Mouse (Mus musculus): ENCODE data around the gene Plin4. TPM values are rescaled to one million over a fixed set of nuclear protein-coding genes. Genes with fewer than 3 reads are reported as not detected.

Gene Plin4
- polyA plus RNA-seq, 1 experiment = 6.2 TPM

DNA sequence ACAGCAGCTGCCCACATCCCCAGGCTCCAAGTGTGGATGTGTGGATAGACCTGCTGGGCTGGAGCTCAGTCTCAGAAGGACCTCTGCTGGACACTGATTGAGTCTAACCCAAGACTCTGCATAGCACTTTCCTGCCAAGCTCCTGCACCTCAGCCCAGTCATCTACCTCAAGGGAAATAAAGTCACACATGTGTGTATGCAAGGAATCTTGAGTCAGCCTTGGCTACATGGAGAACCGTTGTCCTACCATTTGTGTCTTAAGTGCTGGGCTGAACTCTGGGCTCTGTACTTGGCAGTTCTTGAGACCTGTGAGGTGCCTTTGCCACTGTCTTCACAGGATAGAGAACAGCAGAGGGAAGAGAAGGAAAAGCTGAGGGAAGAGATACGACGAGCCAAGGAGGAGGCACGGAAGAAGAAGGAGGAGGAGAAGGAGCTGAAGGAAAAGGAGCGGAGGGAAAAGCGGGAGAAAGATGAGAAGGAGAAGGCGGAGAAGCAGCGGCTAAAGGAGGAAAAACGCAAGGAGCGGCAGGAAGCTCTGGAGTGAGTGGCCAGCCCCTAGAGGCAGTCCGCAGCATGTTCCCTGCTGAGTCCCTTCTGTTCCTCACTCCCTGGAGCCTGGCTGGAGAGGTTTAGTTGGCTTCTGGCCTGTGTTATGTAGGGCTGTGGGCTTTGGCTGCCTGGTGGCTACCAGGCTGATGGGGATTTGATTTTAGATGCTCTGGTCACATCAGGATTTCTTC lies 52.1 kb downstream of the Plin4 start:
- peaks cover 7% of the 10 kb centered on the region for H3K36me3 ChIP-seq (ENCODE audit: control insufficient read depth, insufficient read depth, low read length)
- TF ChIP-seq CTCF (IDR thresholded peaks at IDR 0.05; ENCODE audit: extremely low read depth, insufficient read length, insufficient replicate concordance, low read depth, low read length) = no peak
- no peak for TF ChIP-seq POLR2A (IDR thresholded peaks at IDR 0.05; ENCODE audit: low read depth, low read length)
- 91% methylated on average over 11 of the region's 11 CpGs for WGBS
- no peak overlapping the region for H3K4me3 ChIP-seq (ENCODE audit: low read depth, low read length)
- H3K27me3 ChIP-seq (ENCODE audit: control insufficient read depth, insufficient read depth, low read length) = no peaks in the 10 kb centered on the region
- H3K4me1 ChIP-seq (ENCODE audit: control insufficient read depth, insufficient read depth, insufficient read length, low read length) = no peaks in the 10 kb centered on the region
- no peak overlapping the region for H3K27ac ChIP-seq (ENCODE audit: insufficient read depth, low read depth, low read length)

DNA sequence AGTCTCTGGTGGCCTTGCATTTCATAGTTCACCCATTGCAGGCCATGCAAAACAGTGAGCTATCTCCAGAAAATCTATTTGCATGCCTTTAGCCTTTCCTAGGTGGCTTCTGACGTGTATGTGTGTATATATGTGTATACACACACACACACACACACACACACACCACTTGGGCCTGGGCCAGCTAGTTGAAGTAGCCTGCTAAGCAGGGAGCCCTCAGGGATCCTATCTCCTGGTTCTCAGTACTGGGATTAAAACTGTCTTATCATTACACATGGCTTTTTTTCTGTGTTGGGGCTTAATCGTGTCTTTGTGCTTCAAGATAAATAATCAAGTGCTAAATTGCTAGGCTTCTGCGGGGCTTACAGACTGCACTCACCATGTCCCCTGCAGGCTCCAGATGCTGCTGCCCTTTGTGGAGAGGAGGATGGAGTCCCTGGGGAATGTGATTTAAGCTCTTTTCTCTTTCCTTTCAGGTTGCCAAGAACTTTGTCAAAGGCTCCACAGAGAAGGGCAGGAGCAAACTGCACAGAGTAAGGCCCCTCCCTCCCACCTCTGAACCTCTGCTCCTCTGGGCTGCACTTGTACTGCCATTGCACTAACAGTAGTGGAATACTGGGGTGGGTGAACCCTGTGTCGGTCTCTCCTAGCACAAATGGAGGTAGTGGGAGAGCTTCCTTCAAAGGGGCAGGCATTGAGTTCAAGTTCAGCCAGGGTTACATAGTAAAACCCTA lies 53.5 kb downstream of the Plin4 start:
- Histone ChIP-seq H3K27me3 (ENCODE audit: control insufficient read depth, insufficient read depth, low read length) (no peaks in the 10 kb centered on the region), H3K4me1 (ENCODE audit: control insufficient read depth, insufficient read depth, insufficient read length, low read length) (no peaks in the 10 kb centered on the region; the same call in 1 of the 2 replicates), H3K4me3 (ENCODE audit: low read depth, low read length) (no peak overlapping the region), H3K36me3 (ENCODE audit: control insufficient read depth, insufficient read depth, low read length) (peaks cover 7% of the 10 kb centered on the region), H3K27ac (ENCODE audit: insufficient read depth, low read depth, low read length) (no peak overlapping the region)
- 67% methylated on average over 4 of the region's 4 CpGs for WGBS
- TF ChIP-seq POLR2A (IDR thresholded peaks at IDR 0.05; ENCODE audit: low read depth, low read length) (no peak), CTCF (IDR thresholded peaks at IDR 0.05; ENCODE audit: extremely low read depth, insufficient read length, insufficient replicate concordance, low read depth, low read length) (no peak)

DNA sequence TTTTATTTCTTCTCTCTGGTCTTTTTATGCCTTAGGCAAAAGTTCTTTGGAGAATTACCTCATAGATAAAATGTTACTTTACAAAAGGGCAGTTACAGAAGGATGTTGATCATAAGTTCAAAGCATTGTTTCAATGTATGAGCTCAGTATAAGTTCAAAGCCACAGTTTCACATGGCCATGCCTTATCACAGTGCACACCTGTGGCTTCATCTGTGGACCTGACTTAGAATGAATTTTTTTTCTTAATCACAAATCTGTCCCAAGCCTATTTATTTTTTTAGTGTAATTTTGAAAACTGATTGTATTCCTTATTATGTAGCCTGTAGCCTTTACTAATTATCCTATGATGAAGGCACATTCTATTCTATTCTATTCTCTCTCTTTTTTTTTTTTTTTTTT lies 54.7 kb downstream of the Plin4 start:
- TF ChIP-seq POLR2A (IDR thresholded peaks at IDR 0.05; ENCODE audit: low read depth, low read length) = no peak
- TF ChIP-seq CTCF (IDR thresholded peaks at IDR 0.05; ENCODE audit: extremely low read depth, insufficient read length, insufficient replicate concordance, low read depth, low read length) = no peak
- H3K4me3 ChIP-seq (ENCODE audit: low read depth, low read length) = no peak overlapping the region
- H3K36me3 ChIP-seq (ENCODE audit: control insufficient read depth, insufficient read depth, low read length) = peaks cover 6% of the 10 kb centered on the region

DNA sequence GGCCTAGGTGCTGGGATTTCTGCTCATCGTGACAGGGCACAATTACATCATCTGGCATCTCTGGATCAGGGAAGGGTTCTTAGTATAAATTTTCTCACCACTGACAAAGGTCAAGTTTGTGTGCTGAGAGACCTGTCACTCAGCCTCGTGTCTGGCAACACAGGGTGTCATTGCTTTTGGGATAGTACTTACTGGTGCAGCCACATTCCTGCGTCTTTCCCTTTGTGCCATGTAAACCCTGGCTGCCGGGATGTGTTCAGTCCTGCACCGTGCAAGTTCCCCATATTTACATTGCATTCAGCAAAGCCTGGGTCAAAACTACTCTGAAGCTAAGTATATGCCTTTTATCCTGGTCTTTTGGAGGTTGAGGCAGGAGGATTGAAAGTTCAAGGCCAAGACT lies 58.2 kb downstream of the Plin4 start:
- H3K36me3 ChIP-seq (ENCODE audit: control insufficient read depth, insufficient read depth, low read length) = peaks cover 14% of the 10 kb centered on the region
- TF ChIP-seq CTCF (IDR thresholded peaks at IDR 0.05; ENCODE audit: extremely low read depth, insufficient read length, insufficient replicate concordance, low read depth, low read length) (no peak), POLR2A (IDR thresholded peaks at IDR 0.05; ENCODE audit: low read depth, low read length) (no peak)

More for the DNA sequence above, 54.7 kb downstream of the Plin4 start:
- Histone ChIP-seq H3K27ac (ENCODE audit: insufficient read depth, low read depth, low read length) (no peak overlapping the region), H3K4me1 (ENCODE audit: control insufficient read depth, insufficient read depth, insufficient read length, low read length) (no peaks in the 10 kb centered on the region; the same call in 1 of the 2 replicates), H3K27me3 (ENCODE audit: control insufficient read depth, insufficient read depth, low read length) (no peaks in the 10 kb centered on the region)

More for the DNA sequence above, 58.2 kb downstream of the Plin4 start:
- no peak overlapping the region for H3K4me3 ChIP-seq (ENCODE audit: low read depth, low read length)
- WGBS = 68% methylated on average over 5 of the region's 5 CpGs
- no peaks in the 10 kb centered on the region for H3K27me3 ChIP-seq (ENCODE audit: control insufficient read depth, insufficient read depth, low read length)
- no peaks in the 10 kb centered on the region; the same call in 1 of the 2 replicates for H3K4me1 ChIP-seq (ENCODE audit: control insufficient read depth, insufficient read depth, insufficient read length, low read length)
- H3K27ac ChIP-seq (ENCODE audit: insufficient read depth, low read depth, low read length) = peak overlapping the region; percentile 58

Other genes starting within 250 kb of the Plin4 start
- not detected in 2 replicates for gene Zfp119a, start 230.9 kb downstream of the Plin4 start, polyA plus RNA-seq (2012; rRNA removed)
- gene Zfp959, start 217.7 kb downstream of the Plin4 start, polyA plus RNA-seq (2012; rRNA removed) = 0.27 TPM in 1 of 2 replicates, not detected in the other
- 0.09 TPM in 1 of 2 replicates, not detected in the other for gene Zfp119b, start 160.3 kb downstream of the Plin4 start, polyA plus RNA-seq (2012; rRNA removed)
- 4.9 and 7.5 TPM in 2 replicates for gene Ebi3, start 157.2 kb downstream of the Plin4 start, polyA plus RNA-seq (2012; rRNA removed)
- gene Yju2, start 150.7 kb downstream of the Plin4 start, polyA plus RNA-seq (2012; rRNA removed) = 3.4 and 7.9 TPM in 2 replicates
- 1.1 and 3.4 TPM in 2 replicates for gene Shd, start 139.3 kb downstream of the Plin4 start, polyA plus RNA-seq (2012; rRNA removed)
- 0.83 and 3.2 TPM in 2 replicates for gene Fsd1, start 123.3 kb downstream of the Plin4 start, polyA plus RNA-seq (2012; rRNA removed)
- gene Stap2, start 104.2 kb downstream of the Plin4 start, polyA plus RNA-seq (2012; rRNA removed) = 87.8 and 224 TPM in 2 replicates
- gene Mpnd, start 104.1 kb downstream of the Plin4 start, polyA plus RNA-seq (2012; rRNA removed) = 129 and 424 TPM in 2 replicates
- 41.8 and 78.2 TPM in 2 replicates for gene Sh3gl1, start 73.2 kb downstream of the Plin4 start, polyA plus RNA-seq (2012; rRNA removed)
- gene Chaf1a, start 69.4 kb downstream of the Plin4 start, polyA plus RNA-seq (2012; rRNA removed) = 1.9 and 4.1 TPM in 2 replicates
- gene Ubxn6, start 34.8 kb downstream of the Plin4 start, polyA plus RNA-seq (2012; rRNA removed) = 27.4 and 57.1 TPM in 2 replicates
- 23.1 and 24.2 TPM in 2 replicates for gene Hdgfl2, start 30.2 kb downstream of the Plin4 start, polyA plus RNA-seq (2012; rRNA removed)
- gene Plin5, start 7.8 kb upstream of the Plin4 start, polyA plus RNA-seq (2012; rRNA removed) = 0.04 and 0.05 TPM in 2 replicates
- 10.6 and 28.7 TPM in 2 replicates for gene Lrg1, start 12.2 kb upstream of the Plin4 start, polyA plus RNA-seq (2012; rRNA removed)
- gene Sema6b, start 30.5 kb upstream of the Plin4 start, polyA plus RNA-seq (2012; rRNA removed) = 6.4 and 12.2 TPM in 2 replicates
- 4.2 and 10.3 TPM in 2 replicates for gene Tnfaip8l1, start 52.7 kb upstream of the Plin4 start, polyA plus RNA-seq (2012; rRNA removed)
- gene Mydgf, start 74.1 kb upstream of the Plin4 start, polyA plus RNA-seq (2012; rRNA removed) = 82.7 and 86.4 TPM in 2 replicates
- gene Dpp9, start 109.1 kb upstream of the Plin4 start, polyA plus RNA-seq (2012; rRNA removed) = 27.4 and 39.4 TPM in 2 replicates
- 21.3 and 22.9 TPM in 2 replicates for gene Fem1a, start 147.0 kb upstream of the Plin4 start, polyA plus RNA-seq (2012; rRNA removed)
- gene Ticam1, start 167.0 kb upstream of the Plin4 start, polyA plus RNA-seq (2012; rRNA removed) = 39.7 and 96.6 TPM in 2 replicates
- gene Plin3, start 183.1 kb upstream of the Plin4 start, polyA plus RNA-seq (2012; rRNA removed) = 137 and 299 TPM in 2 replicates
- not detected in 2 replicates for gene Arrdc5, start 190.5 kb upstream of the Plin4 start, polyA plus RNA-seq (2012; rRNA removed)
- gene Uhrf1, start 193.5 kb upstream of the Plin4 start, polyA plus RNA-seq (2012; rRNA removed) = 7.6 and 16.3 TPM in 2 replicates
- gene Kdm4b, start 216.3 kb upstream of the Plin4 start, polyA plus RNA-seq (2012; rRNA removed) = 20.5 and 38.3 TPM in 2 replicates

Data from small intestine, adult 2 months (tissue).